Mouse (Mus musculus): ENCODE data around the gene F13b. TPM values are rescaled to one million over a fixed set of nuclear protein-coding genes. Genes with fewer than 3 reads are reported as not detected.

Gene F13b
- not detected for total RNA-seq (2023)

GRCm38 (mm10) chr1:139501258-139501752 lies at the start of gene F13b:
TSS of gene F13b (plus strand) at chr1:139501702.

GRCm38 (mm10) chr1:139454340-139455225 lies 46.9 kb upstream of the F13b start, which contains the start of gene Aspm:
TSS of gene Aspm (plus strand) at chr1:139454772.

DNA sequence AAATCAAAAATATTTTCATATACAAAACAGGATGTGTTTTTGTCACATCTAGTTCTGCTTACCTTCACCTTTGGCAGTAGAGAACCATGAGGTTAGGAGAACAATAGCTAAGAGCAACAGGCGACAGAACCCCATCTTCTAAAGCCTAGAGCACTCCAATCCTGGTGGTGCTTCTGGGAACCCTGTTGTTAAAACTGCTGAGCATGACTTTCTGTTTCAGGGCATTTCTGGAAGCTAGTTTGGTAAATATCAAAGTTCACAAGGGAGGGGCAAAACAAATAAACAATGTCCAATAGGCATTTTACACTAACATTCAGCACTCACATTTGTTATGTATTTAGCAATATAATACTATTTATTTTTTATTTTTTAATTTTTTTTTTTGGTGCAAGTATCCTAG lies 58.5 kb downstream of the F13b start, which contains the start of gene Cfhr1:
Gene Cfhr1 (minus strand): TSS at position 249 of the 400 bp plus-strand sequence.

Other genes with a start within 250 kb of the F13b start
- gene Crb1, start 124.6 kb upstream of the F13b start, total RNA-seq (2023) = not detected
- 10 to 100 TPM; 11.5 to 13.2 TPM for gene Zbtb41, start 79.4 kb upstream of the F13b start, total RNA-seq (2023)
- gene Aspm, start 46.9 kb upstream of the F13b start, total RNA-seq (2023) = 1 to 10 TPM; 1.1 to 2.3 TPM
- gene Cfhr1, start 58.6 kb downstream of the F13b start, total RNA-seq (2023) = not detected